Mouse (Mus musculus): ENCODE measurements at regions not wholly inside any gene's neighbourhood (a gene's known extent, or its start where the extent isn't known, plus 50 kb on each side); places are given as distances from the start of the nearest gene placed in this dataset.

GRCm38 (mm10) chr12:118510989-118511388, 209.7 kb upstream of the Sp4 start:
- no peak for ATAC-seq (ENCODE audit: extremely low read depth, insufficient number of reproducible peaks, low FRiP score, poor library complexity, severe bottlenecking)
- DNase-seq (ENCODE audit: low spot score) = no peak
- Histone ChIP-seq H3K36me3 (replicated peaks) (no peaks in the 10 kb centered on the region), H3K4me3 (ENCODE audit: low read depth, low read length) (no peak overlapping the region), H3K9me3 (replicated peaks) (no peaks in the 10 kb centered on the region), H3K27me3 (ENCODE audit: insufficient read depth, low read length) (no peaks in the 10 kb centered on the region), H3K4me1 (ENCODE audit: insufficient read depth, low read depth, low read length) (no peaks in the 10 kb centered on the region)
- TF ChIP-seq POLR2AphosphoS5 (IDR thresholded peaks at IDR 0.05; ENCODE audit: insufficient replicate concordance, low read depth, low read length) = no peak
- TF ChIP-seq GATA2 (IDR thresholded peaks at IDR 0.05; ENCODE audit: borderline replicate concordance, low read depth, low read length) = no peak
- TF ChIP-seq CTCF (IDR thresholded peaks at IDR 0.05; ENCODE audit: low read depth, low read length) = no peak
- no peak for TF ChIP-seq TAL1 (conservative IDR thresholded peaks at IDR 0.05; ENCODE audit: low read depth, low read length)
- no peak for TF ChIP-seq GATA1 (IDR thresholded peaks at IDR 0.05; ENCODE audit: borderline replicate concordance, low read length)

GRCm38 (mm10) chr12:118508972-118509917, 208.0 kb upstream of the Sp4 start:
- TF ChIP-seq CTCF (IDR thresholded peaks at IDR 0.05; ENCODE audit: low read depth, low read length) (no peak), GATA1 (IDR thresholded peaks at IDR 0.05; ENCODE audit: borderline replicate concordance, low read length) (no peak), TAL1 (conservative IDR thresholded peaks at IDR 0.05; ENCODE audit: low read depth, low read length) (no peak), GATA2 (IDR thresholded peaks at IDR 0.05; ENCODE audit: borderline replicate concordance, low read depth, low read length) (no peak), POLR2AphosphoS5 (IDR thresholded peaks at IDR 0.05; ENCODE audit: insufficient replicate concordance, low read depth, low read length) (no peak)
- DNase-seq (ENCODE audit: low spot score) = no peak

GRCm38 (mm10) chr12:118500392-118500791, 199.2 kb upstream of the Sp4 start:
- Histone ChIP-seq H3K36me3 (replicated peaks) (no peaks in the 10 kb centered on the region), H3K27me3 (ENCODE audit: insufficient read depth, low read length) (no peaks in the 10 kb centered on the region), H3K4me1 (ENCODE audit: insufficient read depth, low read depth, low read length) (no peaks in the 10 kb centered on the region), H3K9me3 (replicated peaks) (no peaks in the 10 kb centered on the region), H3K4me3 (ENCODE audit: low read depth, low read length) (no peak overlapping the region)
- TF ChIP-seq CTCF (IDR thresholded peaks at IDR 0.05; ENCODE audit: low read depth, low read length) = no peak
- no peak for TF ChIP-seq POLR2AphosphoS5 (IDR thresholded peaks at IDR 0.05; ENCODE audit: insufficient replicate concordance, low read depth, low read length)
- TF ChIP-seq GATA2 (IDR thresholded peaks at IDR 0.05; ENCODE audit: borderline replicate concordance, low read depth, low read length) = no peak
- no peak for TF ChIP-seq TAL1 (conservative IDR thresholded peaks at IDR 0.05; ENCODE audit: low read depth, low read length)
- no peak for TF ChIP-seq GATA1 (IDR thresholded peaks at IDR 0.05; ENCODE audit: borderline replicate concordance, low read length)
- DNase-seq (ENCODE audit: low spot score) (no peak), ATAC-seq (ENCODE audit: extremely low read depth, insufficient number of reproducible peaks, low FRiP score, poor library complexity, severe bottlenecking) (no peak)

More at GRCm38 (mm10) chr12:118508972-118509917, 208.0 kb upstream of the Sp4 start:
- H3K27me3 ChIP-seq (ENCODE audit: insufficient read depth, low read length) = no peaks in the 10 kb centered on the region
- no peaks in the 10 kb centered on the region for H3K4me1 ChIP-seq (ENCODE audit: insufficient read depth, low read depth, low read length)
- no peak for ATAC-seq (ENCODE audit: extremely low read depth, insufficient number of reproducible peaks, low FRiP score, poor library complexity, severe bottlenecking)
- no peak overlapping the region for H3K4me3 ChIP-seq (ENCODE audit: low read depth, low read length)
- H3K36me3 ChIP-seq (replicated peaks) = no peaks in the 10 kb centered on the region
- no peaks in the 10 kb centered on the region for H3K9me3 ChIP-seq (replicated peaks)

DNA sequence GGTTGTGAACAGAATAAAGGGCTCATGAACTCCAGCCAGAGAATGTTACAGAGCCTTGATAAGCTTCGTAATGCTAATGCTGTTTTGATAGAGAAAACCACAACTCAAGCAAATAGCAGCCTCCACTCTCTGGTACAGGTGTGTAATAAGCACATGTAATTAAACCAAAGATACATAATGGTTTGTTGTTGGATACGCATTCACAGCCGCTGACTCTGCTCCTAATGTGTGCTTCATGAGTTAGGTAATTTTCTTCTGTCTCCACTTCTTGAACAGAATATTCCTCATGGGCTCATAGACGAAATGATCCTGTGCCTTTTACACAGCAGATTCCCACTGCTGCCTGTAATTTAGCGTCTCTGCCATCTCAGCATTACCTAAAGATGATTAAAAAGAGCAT, 186.8 kb upstream of the Sp4 start:
- no peaks in the 10 kb centered on the region for H3K9me3 ChIP-seq (replicated peaks)
- no peak for ATAC-seq (ENCODE audit: extremely low read depth, insufficient number of reproducible peaks, low FRiP score, poor library complexity, severe bottlenecking)
- TF ChIP-seq POLR2AphosphoS5 (IDR thresholded peaks at IDR 0.05; ENCODE audit: insufficient replicate concordance, low read depth, low read length) = no peak

GRCm38 (mm10) chr12:118486434-118486833, 185.2 kb upstream of the Sp4 start:
- H3K4me1 ChIP-seq (ENCODE audit: insufficient read depth, low read depth, low read length) = no peaks in the 10 kb centered on the region
- no peaks in the 10 kb centered on the region for H3K9me3 ChIP-seq (replicated peaks)
- TF ChIP-seq GATA2 (IDR thresholded peaks at IDR 0.05; ENCODE audit: borderline replicate concordance, low read depth, low read length) (no peak), CTCF (IDR thresholded peaks at IDR 0.05; ENCODE audit: low read depth, low read length) (no peak), GATA1 (IDR thresholded peaks at IDR 0.05; ENCODE audit: borderline replicate concordance, low read length) (no peak), TAL1 (conservative IDR thresholded peaks at IDR 0.05; ENCODE audit: low read depth, low read length) (no peak), POLR2AphosphoS5 (IDR thresholded peaks at IDR 0.05; ENCODE audit: insufficient replicate concordance, low read depth, low read length) (no peak)
- no peaks in the 10 kb centered on the region; the same call in 1 of the 2 replicates for H3K27me3 ChIP-seq (ENCODE audit: insufficient read depth, low read length)
- ATAC-seq (ENCODE audit: extremely low read depth, insufficient number of reproducible peaks, low FRiP score, poor library complexity, severe bottlenecking) (no peak), DNase-seq (ENCODE audit: low spot score) (no peak)
- H3K36me3 ChIP-seq (replicated peaks) = no peaks in the 10 kb centered on the region
- no peak overlapping the region for H3K4me3 ChIP-seq (ENCODE audit: low read depth, low read length)

More for the DNA sequence above, 186.8 kb upstream of the Sp4 start:
- H3K27me3 ChIP-seq (ENCODE audit: insufficient read depth, low read length) = no peaks in the 10 kb centered on the region; the same call in 1 of the 2 replicates
- H3K36me3 ChIP-seq (replicated peaks) = no peaks in the 10 kb centered on the region
- no peak for DNase-seq (ENCODE audit: low spot score)
- H3K4me3 ChIP-seq (ENCODE audit: low read depth, low read length) = no peak overlapping the region
- no peaks in the 10 kb centered on the region for H3K4me1 ChIP-seq (ENCODE audit: insufficient read depth, low read depth, low read length)

GRCm38 (mm10) chr12:118481347-118481746, 180.1 kb upstream of the Sp4 start:
- TF ChIP-seq GATA1 (IDR thresholded peaks at IDR 0.05; ENCODE audit: borderline replicate concordance, low read length) = no peak
- no peak for TF ChIP-seq GATA2 (IDR thresholded peaks at IDR 0.05; ENCODE audit: borderline replicate concordance, low read depth, low read length)
- no peak for TF ChIP-seq CTCF (IDR thresholded peaks at IDR 0.05; ENCODE audit: low read depth, low read length)
- TF ChIP-seq TAL1 (conservative IDR thresholded peaks at IDR 0.05; ENCODE audit: low read depth, low read length) = no peak
- no peak for TF ChIP-seq POLR2AphosphoS5 (IDR thresholded peaks at IDR 0.05; ENCODE audit: insufficient replicate concordance, low read depth, low read length)
- Histone ChIP-seq H3K36me3 (replicated peaks) (no peaks in the 10 kb centered on the region), H3K4me1 (ENCODE audit: insufficient read depth, low read depth, low read length) (no peaks in the 10 kb centered on the region), H3K27me3 (ENCODE audit: insufficient read depth, low read length) (no peaks in the 10 kb centered on the region), H3K4me3 (ENCODE audit: low read depth, low read length) (no peak overlapping the region), H3K9me3 (replicated peaks) (no peaks in the 10 kb centered on the region)
- ATAC-seq (ENCODE audit: extremely low read depth, insufficient number of reproducible peaks, low FRiP score, poor library complexity, severe bottlenecking) = no peak
- no peak for DNase-seq (ENCODE audit: low spot score)
